Mouse (Mus musculus) common myeloid progenitor, adult 5-6 weeks (primary cell): ENCODE results near the gene Renbp. TPM values are rescaled to one million over a fixed set of nuclear protein-coding genes. Genes with fewer than 3 reads are reported as not detected.

Experiments used
- total RNA-seq: library from RNA; stranded (forward); fragments of 200-1000, 187-1606 nt; gene quantifications from 2 replicates; pipeline ENCODE4 v1.2.3, GENCODE M21; 2017

The Renbp gene
- total RNA-seq, 1 experiment from 2014 or later = 14.4 TPM

Other genes starting within 250 kb of the Renbp start
- 169 and 218 TPM in 2 replicates for gene Bcap31, start 214.7 kb downstream of the Renbp start, total RNA-seq
- gene Abcd1, start 214.3 kb downstream of the Renbp start, total RNA-seq = 12.0 and 16.9 TPM in 2 replicates
- 0.34 TPM in 1 of 2 replicates, not detected in the other for gene Plxnb3, start 173.8 kb downstream of the Renbp start, total RNA-seq
- not detected in 2 replicates for gene Srpk3, start 156.4 kb downstream of the Renbp start, total RNA-seq
- gene Idh3g, start 144.0 kb downstream of the Renbp start, total RNA-seq = 218 and 225 TPM in 2 replicates
- gene Ssr4, start 143.8 kb downstream of the Renbp start, total RNA-seq = 150 and 166 TPM in 2 replicates
- gene Pdzd4, start 105.9 kb downstream of the Renbp start, total RNA-seq = 3.7 and 5.1 TPM in 2 replicates
- gene Avpr2, start 38.7 kb downstream of the Renbp start, total RNA-seq = 0.23 TPM in 1 of 2 replicates, not detected in the other
- 0.37 and 1.4 TPM in 2 replicates for gene L1cam, start 34.7 kb downstream of the Renbp start, total RNA-seq
- 22.7 and 28.2 TPM in 2 replicates for gene Arhgap4, start 9.0 kb downstream of the Renbp start, total RNA-seq
- gene Naa10, start 8.9 kb downstream of the Renbp start, total RNA-seq = 108 and 152 TPM in 2 replicates
- 73.4 and 91.9 TPM in 2 replicates for gene Hcfc1, start 35.5 kb upstream of the Renbp start, total RNA-seq
- gene Irak1, start 93.1 kb upstream of the Renbp start, total RNA-seq = 42.8 and 54.9 TPM in 2 replicates
- gene Opn1mw, start 196.6 kb upstream of the Renbp start, total RNA-seq = not detected in 2 replicates
- gene Mecp2, start 204.5 kb upstream of the Renbp start, total RNA-seq = 16.9 and 26.2 TPM in 2 replicates
- not detected in 2 replicates for gene Tex28, start 237.0 kb upstream of the Renbp start, total RNA-seq
- not detected in 2 replicates for gene Tktl1, start 246.4 kb upstream of the Renbp start, total RNA-seq